Mouse (Mus musculus): Measurements from ENCODE around the gene Phtf2. TPM values are rescaled to one million over a fixed set of nuclear protein-coding genes. Genes with fewer than 3 reads are reported as not detected.
"Not testable (repeated sequence)": the region's sequence is repeated elsewhere in the genome, so short reads cannot be mapped to it uniquely, and the experiment has no call there.

Gene Phtf2
- polyA plus RNA-seq, 1 experiment from 2014 or later, result 21.4 TPM

DNA sequence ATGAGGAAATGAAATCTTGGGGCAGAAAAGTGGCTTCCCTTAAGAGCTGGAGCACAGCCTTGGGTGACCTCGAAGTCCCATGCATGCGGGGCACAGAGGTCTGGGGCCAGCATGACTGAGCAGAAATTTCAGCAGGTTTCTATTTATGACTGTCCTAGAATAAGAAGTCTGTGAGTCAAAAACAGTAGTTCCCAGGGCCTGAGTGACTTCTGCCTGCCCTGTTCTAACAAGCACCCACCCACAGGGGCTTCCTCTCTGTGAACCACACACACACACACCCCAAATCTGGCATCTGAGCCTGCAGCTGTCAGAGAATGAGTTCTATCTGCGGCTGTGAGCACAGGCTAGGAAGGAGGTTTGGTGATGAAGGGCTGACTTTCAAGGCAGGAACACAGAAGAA lies 132.4 kb downstream of the Phtf2 start:
- ATAC-seq (ENCODE audit: low FRiP score) (no peak), DNase-seq (ENCODE audit: low spot score) (no peak)
- 89% methylated on average over 3 of the region's 3 CpGs for WGBS
- Histone ChIP-seq H3K9ac (ENCODE audit: low read depth, low read length) (no peak overlapping the region), H3K4me3 (ENCODE audit: low read depth, low read length) (no peak overlapping the region), H3K4me1 (replicated peaks; ENCODE audit: control insufficient read depth, insufficient read depth, low read length) (no peaks in the 10 kb centered on the region; the same call in 1 of the 2 replicates), H3K36me3 (ENCODE audit: control insufficient read depth, insufficient read depth, low read length) (no peaks in the 10 kb centered on the region), H3K27me3 (ENCODE audit: control insufficient read depth, insufficient read depth, low read length) (no peaks in the 10 kb centered on the region), H3K4me2 (replicated peaks; ENCODE audit: low read depth, low read length) (no peak overlapping the region), H3K27ac (ENCODE audit: low read depth, low read length) (no peak overlapping the region), H3K9me3 (ENCODE audit: control insufficient read depth, low read length) (no peaks in the 10 kb centered on the region)

DNA sequence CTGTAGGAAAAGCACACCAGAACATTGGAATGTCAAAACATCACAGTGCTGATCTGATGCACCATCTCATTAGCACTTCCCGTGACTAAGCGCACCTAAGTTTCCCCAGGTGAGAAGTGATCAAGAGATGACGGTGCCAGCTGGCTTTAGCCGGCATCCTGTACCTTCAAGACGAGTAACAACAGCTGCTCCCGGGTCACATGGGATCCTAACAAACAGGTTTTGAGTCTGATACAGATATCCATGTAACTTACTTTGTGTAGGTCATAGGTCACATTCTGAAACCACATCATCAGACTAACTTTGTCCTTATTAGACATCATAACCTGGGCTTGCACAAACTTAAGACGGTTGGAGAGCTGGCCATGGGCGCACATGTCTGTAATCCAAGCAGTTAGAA lies 133.1 kb downstream of the Phtf2 start:
- Histone ChIP-seq H3K9me3 (ENCODE audit: control insufficient read depth, low read length) (no peaks in the 10 kb centered on the region), H3K27ac (ENCODE audit: low read depth, low read length) (no peak overlapping the region), H3K9ac (ENCODE audit: low read depth, low read length) (no peak overlapping the region), H3K36me3 (ENCODE audit: control insufficient read depth, insufficient read depth, low read length) (no peaks in the 10 kb centered on the region), H3K4me3 (ENCODE audit: low read depth, low read length) (no peak overlapping the region), H3K27me3 (ENCODE audit: control insufficient read depth, insufficient read depth, low read length) (no peaks in the 10 kb centered on the region), H3K4me1 (replicated peaks; ENCODE audit: control insufficient read depth, insufficient read depth, low read length) (no peaks in the 10 kb centered on the region; the same call in 1 of the 2 replicates), H3K4me2 (replicated peaks; ENCODE audit: low read depth, low read length) (no peak overlapping the region)
- no peak for DNase-seq (ENCODE audit: low spot score)
- no peak for ATAC-seq (ENCODE audit: low FRiP score)
- WGBS, result 88% methylated on average over 8 of the region's 8 CpGs

- Histone ChIP-seq H3K27me3 (ENCODE audit: control insufficient read depth, insufficient read depth, low read length) (no peaks in the 10 kb centered on the region), H3K4me1 (replicated peaks; ENCODE audit: control insufficient read depth, insufficient read depth, low read length) (no peaks in the 10 kb centered on the region; the same call in 1 of the 2 replicates), H3K4me2 (replicated peaks; ENCODE audit: low read depth, low read length) (no peak overlapping the region), H3K9me3 (ENCODE audit: control insufficient read depth, low read length) (no peaks in the 10 kb centered on the region), H3K27ac (ENCODE audit: low read depth, low read length) (no peak overlapping the region), H3K9ac (ENCODE audit: low read depth, low read length) (no peak overlapping the region), H3K36me3 (ENCODE audit: control insufficient read depth, insufficient read depth, low read length) (no peaks in the 10 kb centered on the region), H3K4me3 (ENCODE audit: low read depth, low read length) (no peak overlapping the region)
- no peak for DNase-seq (ENCODE audit: low spot score)
- peak; percentile 76 for ATAC-seq (ENCODE audit: low FRiP score)
- WGBS, result 52% methylated on average over 4 of the region's 4 CpGs
Observed at GRCm38 (mm10) chr5:20748142-20748541, 133.8 kb downstream of the Phtf2 start.

GRCm38 (mm10) chr5:20741936-20742335 lies 140.0 kb downstream of the Phtf2 start:
- Histone ChIP-seq H3K4me1 (replicated peaks; ENCODE audit: control insufficient read depth, insufficient read depth, low read length) (no peaks in the 10 kb centered on the region), H3K36me3 (ENCODE audit: control insufficient read depth, insufficient read depth, low read length) (no peaks in the 10 kb centered on the region), H3K27me3 (ENCODE audit: control insufficient read depth, insufficient read depth, low read length) (no peaks in the 10 kb centered on the region), H3K27ac (ENCODE audit: low read depth, low read length) (no peak overlapping the region), H3K9ac (ENCODE audit: low read depth, low read length) (no peak overlapping the region), H3K4me2 (replicated peaks; ENCODE audit: low read depth, low read length) (no peak overlapping the region), H3K9me3 (ENCODE audit: control insufficient read depth, low read length) (no peaks in the 10 kb centered on the region), H3K4me3 (ENCODE audit: low read depth, low read length) (no peak overlapping the region)
- 89% methylated on average over 8 of the region's 8 CpGs for WGBS
- DNase-seq (ENCODE audit: low spot score) (no peak), ATAC-seq (ENCODE audit: low FRiP score) (no peak)

DNA sequence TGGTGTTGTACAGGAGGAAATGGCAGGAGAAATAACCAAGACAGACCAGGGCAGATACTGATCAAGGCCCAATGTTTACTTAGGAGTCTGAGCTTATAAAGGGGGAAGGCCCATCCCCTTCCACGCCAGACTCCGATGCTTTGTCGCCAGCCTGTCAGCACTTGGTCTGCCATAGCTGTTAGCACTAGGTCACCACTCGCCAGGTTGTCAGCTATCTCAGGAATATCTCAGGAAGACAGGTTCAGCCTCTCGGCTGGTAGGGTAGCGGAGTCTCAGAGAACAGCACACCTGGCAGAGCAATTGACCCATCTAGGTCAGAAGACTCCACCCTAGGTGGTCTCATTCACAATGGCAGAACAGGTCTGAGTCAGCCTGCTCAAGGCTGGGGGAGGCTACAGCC lies 140.7 kb downstream of the Phtf2 start:
- Histone ChIP-seq H3K36me3 (ENCODE audit: control insufficient read depth, insufficient read depth, low read length) (no peaks in the 10 kb centered on the region), H3K27me3 (ENCODE audit: control insufficient read depth, insufficient read depth, low read length) (no peaks in the 10 kb centered on the region), H3K4me2 (replicated peaks; ENCODE audit: low read depth, low read length) (no peak overlapping the region), H3K4me1 (replicated peaks; ENCODE audit: control insufficient read depth, insufficient read depth, low read length) (no peaks in the 10 kb centered on the region), H3K9ac (ENCODE audit: low read depth, low read length) (no peak overlapping the region), H3K27ac (ENCODE audit: low read depth, low read length) (no peak overlapping the region), H3K9me3 (ENCODE audit: control insufficient read depth, low read length) (no peaks in the 10 kb centered on the region), H3K4me3 (ENCODE audit: low read depth, low read length) (no peak overlapping the region)
- 83% methylated on average over 6 of the region's 6 CpGs for WGBS
- ATAC-seq (ENCODE audit: low FRiP score), result no peak
- DNase-seq (ENCODE audit: low spot score), result no peak

GRCm38 (mm10) chr5:20738795-20739194 lies 143.1 kb downstream of the Phtf2 start:
- Histone ChIP-seq H3K27ac (ENCODE audit: low read depth, low read length) (no peak overlapping the region), H3K9me3 (ENCODE audit: control insufficient read depth, low read length) (no peaks in the 10 kb centered on the region), H3K4me1 (replicated peaks; ENCODE audit: control insufficient read depth, insufficient read depth, low read length) (no peaks in the 10 kb centered on the region), H3K9ac (ENCODE audit: low read depth, low read length) (no peak overlapping the region), H3K36me3 (ENCODE audit: control insufficient read depth, insufficient read depth, low read length) (no peaks in the 10 kb centered on the region), H3K4me3 (ENCODE audit: low read depth, low read length) (no peak overlapping the region), H3K4me2 (replicated peaks; ENCODE audit: low read depth, low read length) (no peak overlapping the region), H3K27me3 (ENCODE audit: control insufficient read depth, insufficient read depth, low read length) (no peaks in the 10 kb centered on the region)
- WGBS, result 56% methylated on average over 2 of the region's 2 CpGs
- DNase-seq (ENCODE audit: low spot score) (no peak), ATAC-seq (ENCODE audit: low FRiP score) (no peak)

DNA sequence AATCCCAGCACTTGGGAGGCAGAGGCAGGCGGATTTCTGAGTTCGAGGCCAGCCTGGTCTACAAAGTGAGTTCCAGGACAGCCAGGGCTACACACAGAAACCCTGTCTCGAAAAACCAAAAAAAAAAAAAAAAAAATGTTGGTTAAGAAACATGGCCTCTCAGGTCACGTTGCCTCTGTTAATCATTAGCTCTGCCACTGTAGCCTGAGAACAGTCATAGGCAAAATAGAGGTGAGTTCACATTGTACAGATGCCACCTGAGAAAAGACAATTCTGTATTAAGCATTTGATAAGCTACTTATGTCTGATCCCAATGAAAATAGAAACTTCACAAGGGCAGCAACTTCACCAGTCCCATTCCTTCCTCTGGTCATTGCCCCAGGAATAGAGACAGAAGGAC lies 158.7 kb downstream of the Phtf2 start:
- not testable (repeated sequence) for H3K9ac ChIP-seq (ENCODE audit: low read depth, low read length); H3K4me1 ChIP-seq (replicated peaks; ENCODE audit: control insufficient read depth, insufficient read depth, low read length); H3K36me3 ChIP-seq (ENCODE audit: control insufficient read depth, insufficient read depth, low read length); H3K27ac ChIP-seq (ENCODE audit: low read depth, low read length); DNase-seq (ENCODE audit: low spot score); H3K4me2 ChIP-seq (replicated peaks; ENCODE audit: low read depth, low read length); H3K4me3 ChIP-seq (ENCODE audit: low read depth, low read length); ATAC-seq (ENCODE audit: low FRiP score); H3K9me3 ChIP-seq (ENCODE audit: control insufficient read depth, low read length); H3K27me3 ChIP-seq (ENCODE audit: control insufficient read depth, insufficient read depth, low read length)
- WGBS, result 85% methylated on average over 3 of the region's 4 CpGs

DNA sequence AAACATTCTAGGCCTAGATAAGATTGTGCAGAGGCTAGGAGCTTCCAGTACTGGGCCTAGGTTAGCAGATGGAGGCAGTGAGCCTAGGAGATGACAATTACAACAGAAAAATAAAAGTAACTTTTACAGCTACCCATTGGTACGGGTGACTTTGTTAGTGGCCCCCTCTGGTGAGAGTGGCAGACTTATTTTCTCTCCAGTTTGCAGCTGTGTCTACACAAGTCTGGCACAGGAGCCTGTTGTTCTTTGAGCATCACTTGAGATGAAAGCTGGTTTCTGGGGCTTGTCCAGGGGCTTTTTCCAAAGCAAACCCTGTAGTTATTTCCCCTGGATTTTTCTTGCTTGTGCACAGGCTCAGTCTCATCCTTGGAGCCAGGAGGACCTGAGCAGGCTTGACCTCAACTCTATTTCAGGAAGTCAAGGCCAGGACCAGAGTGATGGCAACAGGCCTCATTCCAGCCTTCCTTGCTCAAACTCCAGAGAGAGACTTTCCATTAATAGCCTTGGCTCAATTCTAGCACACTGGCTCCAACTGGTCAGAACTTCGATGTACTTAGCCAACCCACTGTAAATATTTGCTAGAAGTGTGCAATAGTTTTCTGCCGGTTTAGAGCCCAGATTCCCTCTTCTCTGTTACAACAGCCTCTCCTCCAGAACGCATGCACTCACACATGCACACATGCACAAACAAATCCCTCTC lies 161.6 kb downstream of the Phtf2 start:
- H3K9me3 ChIP-seq (ENCODE audit: control insufficient read depth, low read length), result no peaks in the 10 kb centered on the region
- no peaks in the 10 kb centered on the region for H3K36me3 ChIP-seq (ENCODE audit: control insufficient read depth, insufficient read depth, low read length)
- no peaks in the 10 kb centered on the region for H3K27me3 ChIP-seq (ENCODE audit: control insufficient read depth, insufficient read depth, low read length)
- H3K27ac ChIP-seq (ENCODE audit: low read depth, low read length), result no peak overlapping the region
- ATAC-seq (ENCODE audit: low FRiP score) (no peak), DNase-seq (ENCODE audit: low spot score) (no peak)
- WGBS, result 84% methylated on average over 4 of the region's 4 CpGs
- H3K4me2 ChIP-seq (replicated peaks; ENCODE audit: low read depth, low read length), result no peak overlapping the region
- H3K4me1 ChIP-seq (replicated peaks; ENCODE audit: control insufficient read depth, insufficient read depth, low read length), result no peaks in the 10 kb centered on the region
- no peak overlapping the region for H3K4me3 ChIP-seq (ENCODE audit: low read depth, low read length)
- no peak overlapping the region for H3K9ac ChIP-seq (ENCODE audit: low read depth, low read length)

GRCm38 (mm10) chr5:20715980-20716379 lies 165.9 kb downstream of the Phtf2 start:
- not testable (repeated sequence) for H3K4me1 ChIP-seq (replicated peaks; ENCODE audit: control insufficient read depth, insufficient read depth, low read length); H3K27ac ChIP-seq (ENCODE audit: low read depth, low read length); H3K9ac ChIP-seq (ENCODE audit: low read depth, low read length); H3K36me3 ChIP-seq (ENCODE audit: control insufficient read depth, insufficient read depth, low read length); H3K4me2 ChIP-seq (replicated peaks; ENCODE audit: low read depth, low read length); H3K9me3 ChIP-seq (ENCODE audit: control insufficient read depth, low read length); ATAC-seq (ENCODE audit: low FRiP score); DNase-seq (ENCODE audit: low spot score); H3K4me3 ChIP-seq (ENCODE audit: low read depth, low read length); H3K27me3 ChIP-seq (ENCODE audit: control insufficient read depth, insufficient read depth, low read length)
- WGBS, result 91% methylated on average over 6 of the region's 6 CpGs

All from hindbrain, embryonic 11.5 days (tissue).